Comparison of ENCODE assay signal across 13 mouse cellular contexts in the genomic region with DNA sequence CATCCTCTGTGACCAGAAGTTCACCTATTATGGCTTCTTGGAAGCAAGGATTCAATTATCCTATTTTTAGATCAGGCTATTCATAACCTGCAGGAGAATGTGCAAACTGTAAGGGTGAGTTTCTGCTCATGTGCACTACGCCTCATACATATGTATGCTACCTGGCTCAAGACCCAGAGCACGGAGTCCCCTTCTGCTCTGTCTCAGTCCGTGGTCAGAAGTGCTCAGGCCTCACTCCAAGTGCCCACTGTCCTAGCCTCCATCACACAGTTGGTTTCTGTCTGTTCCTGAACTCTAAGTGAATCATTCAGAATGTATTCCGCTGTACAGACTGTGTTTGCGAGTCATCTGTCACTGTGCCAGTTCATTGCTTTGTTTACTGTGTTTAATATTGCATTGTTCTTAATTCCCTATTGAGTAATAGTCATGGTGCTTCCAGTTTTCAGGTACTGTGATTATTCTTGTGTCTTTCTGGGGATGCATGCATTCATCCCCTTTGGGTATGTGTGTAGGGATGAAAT. TPM values are rescaled to one million over a fixed set of nuclear protein-coding genes. Genes with fewer than 3 reads are reported as not detected.
"Had no signal": no experiment of that assay in that cellular context is flagged by ENCODE, and none has a peak within 500 bp of the region (broad histone marks: within the 10 kb centered on the region; RNA-seq: fewer than 3 reads in every experiment).

No protein-coding gene starts in this region.

- ATAC-seq: liver, embryonic 12.5 days had no signal

- H3K4me3 ChIP-seq: kidney, embryonic 15.5 days; limb, embryonic 15.5 days; liver, embryonic 12.5 days; midbrain, embryonic 10.5 days; myocyte; neural tube, embryonic 13.5 days had no signal

- H3K36me3 ChIP-seq: kidney, embryonic 15.5 days; limb, embryonic 15.5 days; liver, embryonic 12.5 days; midbrain, embryonic 10.5 days; neural tube, embryonic 13.5 days had no signal

- H3K9ac ChIP-seq: kidney, embryonic 15.5 days; limb, embryonic 15.5 days; liver, embryonic 12.5 days; lung, embryonic 14.5 days; neural tube, embryonic 13.5 days had no signal

- H3K27me3 ChIP-seq: kidney, embryonic 15.5 days; limb, embryonic 15.5 days; liver, embryonic 12.5 days; neural tube, embryonic 13.5 days had no signal

- H3K9me3 ChIP-seq: kidney, embryonic 15.5 days; limb, embryonic 15.5 days; liver, embryonic 12.5 days; midbrain, embryonic 10.5 days; neural tube, embryonic 13.5 days had no signal

- H3K4me2 ChIP-seq: kidney, embryonic 15.5 days; limb, embryonic 15.5 days; liver, embryonic 12.5 days; lung, embryonic 14.5 days; neural tube, embryonic 13.5 days had no signal

- DNase-seq: kidney, postnatal 14 days; lung, embryonic 14.5 days; lung, postnatal 10 days; lung, postnatal 4 days; midbrain, embryonic 14.5 days; thymus, postnatal 36 days had no signal

- H3K4me1 ChIP-seq: kidney, embryonic 15.5 days; limb, embryonic 15.5 days; liver, embryonic 12.5 days; midbrain, embryonic 10.5 days; neural tube, embryonic 13.5 days had no signal

- H3K27ac ChIP-seq: kidney, embryonic 15.5 days; limb, embryonic 15.5 days; liver, embryonic 12.5 days; midbrain, embryonic 10.5 days; neural tube, embryonic 13.5 days had no signal

RNA-seq across cellular contexts. Expression of gene Gpr63, which starts 37.9 kb away (rescaled TPM):
- total RNA-seq: megakaryocyte, adult 5-6 weeks had no signal
